Mouse (Mus musculus) adrenal gland, adult 8-10 months (tissue): ENCODE data around the gene Tgfbr2. TPM values are rescaled to one million over a fixed set of nuclear protein-coding genes. Genes with fewer than 3 reads are reported as not detected.

Experiments used
- DNase-seq: peaks from one replicate; pipeline ENCODE4 v3.0.0; 2022
- total RNA-seq, 4 experiments: library from RNA; stranded (reverse); gene quantifications; 2 replicates each; pipeline ENCODE4 v1.2.4; 2022

Gene Tgfbr2
- total RNA-seq, 4 experiments from 2014 or later: 73.2 to 118 (median 99.8) TPM

- DNase-seq: no peak
These were observed 18.3 kb upstream of the Tgfbr2 start for GRCm38 (mm10) chr9:116193535-116193881.

DNA sequence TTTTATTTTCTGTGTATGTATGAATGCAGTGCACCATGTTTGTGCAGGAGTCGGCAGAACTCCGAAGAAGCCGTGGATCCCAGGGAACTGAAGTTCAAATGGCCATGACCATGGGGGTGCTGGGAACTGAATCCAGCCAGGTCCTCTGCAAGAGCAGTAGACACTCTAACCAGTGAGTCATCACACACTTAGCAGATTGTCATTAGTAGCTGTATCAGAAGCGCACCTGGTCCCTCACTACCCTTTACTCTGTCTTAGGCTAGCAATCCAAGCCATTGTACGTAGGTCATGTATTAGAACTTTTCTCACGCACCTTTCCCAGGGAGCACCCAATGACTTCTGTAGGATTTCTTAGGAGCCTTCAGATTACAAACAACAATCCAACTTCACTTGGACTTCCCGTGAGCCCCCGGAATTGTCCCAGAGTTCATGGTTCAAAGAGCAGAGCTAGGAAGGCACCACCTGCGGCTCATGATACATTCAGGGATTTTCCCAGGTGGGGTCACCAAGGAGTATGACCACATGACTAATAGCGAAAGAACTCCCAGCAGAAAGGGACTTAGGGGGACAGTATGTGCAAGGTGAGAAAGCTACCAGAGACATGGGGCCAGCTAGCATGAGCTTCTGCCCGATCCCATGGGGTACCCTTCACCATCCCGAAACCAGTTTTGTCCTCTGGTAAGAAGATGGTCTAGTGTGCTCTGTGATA lies 17.8 kb upstream of the Tgfbr2 start:
- DNase-seq: no peak

- no peak for DNase-seq
These were observed 17.1 kb upstream of the Tgfbr2 start for GRCm38 (mm10) chr9:116192253-116192652.

GRCm38 (mm10) chr9:116189831-116190230 lies 14.7 kb upstream of the Tgfbr2 start:
- DNase-seq: no peak

DNA sequence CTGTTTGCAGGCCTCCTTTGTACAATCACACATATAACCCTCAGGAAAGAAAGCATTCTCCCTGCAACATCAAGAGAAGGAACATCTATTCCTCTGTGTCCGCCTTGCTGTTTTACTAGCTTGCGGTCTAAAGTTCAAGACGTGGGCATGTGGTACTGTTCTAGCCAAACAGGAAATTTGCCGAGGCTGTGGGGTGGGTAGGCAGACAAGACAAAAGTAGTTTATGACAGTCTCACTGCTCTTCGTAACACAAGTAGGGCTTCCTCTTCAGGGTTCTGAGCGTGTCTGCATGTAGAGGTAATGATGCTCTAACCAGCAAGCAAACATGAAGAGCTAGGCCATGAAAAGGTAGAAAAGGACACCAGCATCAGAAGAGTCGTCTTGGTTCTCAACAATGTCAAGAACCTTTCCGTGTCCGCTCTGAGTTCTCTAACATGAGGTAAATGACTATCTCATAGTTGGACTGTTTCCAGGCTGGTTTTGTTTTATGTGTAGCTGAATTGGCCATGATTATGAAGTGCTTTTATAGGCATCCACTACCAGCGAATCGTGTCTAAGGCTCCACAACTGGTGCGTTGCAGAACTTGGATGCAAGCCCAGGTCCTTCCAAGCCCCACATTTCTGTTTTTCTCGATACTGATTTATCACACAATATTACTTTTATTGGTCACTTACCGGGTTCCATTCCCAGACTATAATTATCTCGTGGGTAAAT lies 13.9 kb upstream of the Tgfbr2 start:
- DNase-seq: no peak

- DNase-seq: no peak
These were observed 12.1 kb upstream of the Tgfbr2 start for GRCm38 (mm10) chr9:116187181-116187731.

GRCm38 (mm10) chr9:116184903-116185302 lies 9.7 kb upstream of the Tgfbr2 start:
- DNase-seq: no peak

GRCm38 (mm10) chr9:116183035-116183434 lies 7.9 kb upstream of the Tgfbr2 start:
- DNase-seq: no peak

GRCm38 (mm10) chr9:116181608-116182007 lies 6.4 kb upstream of the Tgfbr2 start:
- no peak for DNase-seq

DNA sequence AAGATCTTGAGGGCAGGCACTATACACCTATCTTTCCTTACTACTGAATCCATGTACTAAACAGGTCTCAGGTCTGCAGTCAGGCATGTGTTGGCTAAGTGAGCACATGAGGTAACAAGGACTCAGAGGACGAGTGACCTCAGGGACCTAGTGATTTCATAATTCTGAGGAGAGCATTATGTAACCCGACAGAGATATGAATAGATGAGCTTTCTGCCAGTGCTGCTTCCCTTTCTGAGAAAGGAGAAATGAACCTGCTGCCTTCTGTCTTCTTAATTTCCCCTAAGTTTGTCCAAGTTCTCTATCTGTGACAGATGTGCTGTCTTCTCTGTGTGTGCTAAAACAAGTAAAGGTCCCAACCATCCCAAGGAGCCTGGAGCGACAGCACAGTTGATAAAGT lies 3.0 kb upstream of the Tgfbr2 start:
- peak; percentile 45 for DNase-seq

DNA sequence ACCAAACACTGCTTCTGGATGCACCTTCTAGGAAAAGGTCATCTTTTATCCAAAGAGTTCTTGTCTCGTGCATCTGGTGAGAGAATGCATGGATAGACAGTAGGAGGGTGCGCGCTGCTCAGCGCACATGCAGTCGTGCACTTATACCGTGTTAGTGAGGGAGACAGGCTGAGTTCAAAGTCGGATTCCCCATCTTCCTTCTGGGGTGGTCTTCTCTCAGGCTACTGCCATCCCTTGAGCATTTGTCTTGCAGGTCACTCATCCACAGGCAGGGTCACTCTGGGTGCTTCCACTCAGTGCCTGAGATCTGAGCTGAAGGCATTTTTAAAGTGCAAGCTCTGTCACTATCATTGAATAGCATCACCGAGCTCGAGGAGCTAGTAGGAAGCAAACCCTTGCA lies 1.9 kb upstream of the Tgfbr2 start:
- DNase-seq: no peak

DNA sequence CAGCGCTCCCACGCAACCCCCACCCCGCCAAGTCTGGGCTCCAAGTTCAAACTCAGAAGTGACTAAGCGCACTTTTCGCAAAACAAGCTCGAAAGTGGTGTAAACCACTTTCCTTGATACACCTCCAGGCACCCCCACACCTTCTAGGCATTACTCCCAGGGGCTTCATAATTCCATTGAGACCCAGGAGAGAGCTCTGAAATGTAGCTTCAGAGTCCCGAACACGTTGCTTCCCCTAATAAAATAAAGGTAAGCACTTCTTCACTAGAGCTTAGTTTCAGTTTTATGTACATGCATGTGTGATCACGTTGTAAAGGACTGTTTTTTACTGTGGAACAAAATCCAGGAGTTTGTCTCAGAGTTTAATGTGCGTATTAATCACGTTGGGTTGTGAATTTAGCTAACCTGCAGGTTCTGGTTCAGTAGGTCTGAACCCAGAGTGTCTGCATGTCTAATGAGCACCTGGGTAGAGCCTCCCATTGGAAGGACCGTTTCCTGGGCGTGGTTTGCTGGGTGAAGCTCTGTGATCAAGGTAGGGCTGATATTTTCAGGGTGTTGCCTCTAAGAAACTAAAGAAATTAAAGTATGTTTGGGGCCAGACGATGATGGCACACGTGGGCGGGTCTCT lies 442 bp upstream of the Tgfbr2 start:
- DNase-seq: peak; percentile 47

- no peak for DNase-seq
These were observed 1.5 kb downstream of the Tgfbr2 start for GRCm38 (mm10) chr9:116173473-116174170.

- DNase-seq: no peak
These were observed 2.1 kb downstream of the Tgfbr2 start for GRCm38 (mm10) chr9:116173059-116173458.

DNA sequence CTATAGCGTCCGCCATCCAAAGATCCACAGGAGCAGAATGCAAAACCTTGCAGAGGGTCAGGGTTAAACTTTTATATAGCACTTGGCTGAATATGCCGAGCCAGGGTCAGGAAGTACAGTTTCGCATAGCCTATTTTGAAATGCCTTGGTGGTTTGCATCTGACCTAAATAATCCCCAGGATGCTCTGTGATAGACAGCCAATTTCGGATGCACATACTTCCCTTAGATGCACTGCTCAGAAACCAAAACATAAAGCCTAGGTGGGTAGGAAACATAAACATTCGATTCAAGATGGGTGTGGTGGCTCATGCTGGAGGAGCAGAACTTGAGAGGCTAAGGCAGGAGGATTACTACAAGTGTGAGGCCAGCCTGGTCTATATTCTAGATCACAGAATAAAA lies 6.1 kb downstream of the Tgfbr2 start:
- DNase-seq: no peak

DNA sequence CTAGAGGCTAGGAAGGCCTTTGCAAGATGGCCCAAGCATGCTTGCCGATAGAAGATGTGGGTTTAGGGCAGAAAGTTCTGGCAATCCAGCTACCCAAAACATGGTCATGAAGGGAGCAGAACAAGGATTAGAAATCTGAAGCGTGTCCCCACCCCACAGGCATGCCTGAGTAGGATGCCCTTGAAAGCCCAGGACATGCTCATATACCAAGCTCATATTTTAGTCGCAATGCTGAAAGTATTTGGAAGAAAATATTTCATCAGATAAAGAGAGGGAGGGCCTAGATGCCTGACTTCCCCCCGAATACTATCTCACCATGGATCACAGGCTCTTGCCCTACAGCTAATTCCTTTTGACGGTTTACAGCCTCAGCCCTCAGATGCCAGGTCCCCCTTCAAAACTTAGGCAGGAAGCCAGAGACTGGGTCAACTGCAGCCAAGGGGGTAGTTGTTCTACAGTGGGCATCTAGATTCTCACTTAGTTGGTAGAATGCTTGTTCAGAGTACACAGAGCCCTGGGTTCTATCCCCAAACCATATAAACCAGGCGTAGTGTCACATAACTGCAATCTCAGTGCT lies 7.8 kb downstream of the Tgfbr2 start:
- DNase-seq: no peak

GRCm38 (mm10) chr9:116166363-116166762 lies 8.8 kb downstream of the Tgfbr2 start:
- no peak for DNase-seq

DNA sequence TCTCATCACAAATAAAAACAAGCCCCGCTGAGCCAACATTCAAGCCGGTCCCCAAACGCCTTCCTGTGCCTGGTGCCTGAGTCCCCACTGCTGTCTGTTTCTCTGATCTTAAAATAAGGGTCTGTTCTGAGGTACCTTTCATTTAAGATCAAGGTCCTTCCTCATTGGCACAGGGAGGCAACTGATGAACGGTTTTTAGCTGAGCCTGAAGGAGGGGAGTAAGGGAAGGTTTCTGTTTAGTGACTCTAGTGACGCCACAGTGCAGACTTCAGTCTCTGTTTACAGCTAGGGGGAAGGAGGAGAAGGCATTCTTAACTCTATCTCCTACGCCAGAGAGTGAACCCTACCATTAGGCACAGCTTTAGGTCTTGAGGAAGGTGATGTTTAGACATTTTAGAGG lies 11.3 kb downstream of the Tgfbr2 start:
- no peak for DNase-seq

DNA sequence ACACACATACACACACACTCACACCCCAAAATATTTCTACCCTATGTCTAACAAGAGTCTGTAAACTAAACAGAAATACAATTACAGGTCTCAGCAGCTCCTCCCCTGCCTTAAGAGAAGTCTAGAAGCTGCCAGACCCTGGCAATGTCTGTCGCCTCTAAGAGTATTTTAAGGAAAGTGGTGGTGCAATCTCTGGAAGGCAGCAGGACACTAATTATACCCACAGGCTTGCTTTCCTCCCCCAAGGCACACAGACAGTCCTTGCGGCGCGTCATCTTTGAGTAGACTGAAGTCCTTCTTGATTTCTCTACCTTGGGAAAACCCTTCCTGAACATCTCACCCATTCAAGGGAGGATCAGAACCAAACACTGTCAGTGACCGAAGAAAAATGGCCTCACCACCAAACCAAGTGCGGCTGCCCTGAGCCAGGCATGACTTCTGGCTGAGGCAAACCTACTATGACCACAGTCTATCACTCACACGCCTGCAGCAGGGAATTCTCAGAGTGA lies 12.2 kb downstream of the Tgfbr2 start:
- DNase-seq: no peak

DNA sequence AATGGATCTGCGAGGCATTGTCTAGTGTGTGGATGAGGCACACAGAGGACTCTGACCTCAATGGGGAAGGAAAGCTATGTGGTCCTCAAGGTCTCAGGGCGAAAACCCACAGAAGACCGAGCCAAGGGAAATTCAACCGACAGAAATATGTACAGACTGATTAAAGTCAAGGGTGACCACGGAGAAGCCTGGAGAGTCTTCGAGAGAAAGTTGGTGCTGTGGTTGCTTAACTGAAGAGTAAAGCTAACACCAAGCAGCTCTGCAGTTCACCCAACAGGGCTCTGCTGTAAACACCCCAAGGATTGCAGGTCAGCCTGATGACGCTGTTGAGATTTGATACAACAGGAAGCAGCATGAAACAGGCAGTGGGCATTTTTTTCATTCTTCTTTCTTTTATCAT lies 14.3 kb downstream of the Tgfbr2 start:
- DNase-seq: no peak

- no peak for DNase-seq
These were observed 15.1 kb downstream of the Tgfbr2 start for GRCm38 (mm10) chr9:116160067-116160466.

DNA sequence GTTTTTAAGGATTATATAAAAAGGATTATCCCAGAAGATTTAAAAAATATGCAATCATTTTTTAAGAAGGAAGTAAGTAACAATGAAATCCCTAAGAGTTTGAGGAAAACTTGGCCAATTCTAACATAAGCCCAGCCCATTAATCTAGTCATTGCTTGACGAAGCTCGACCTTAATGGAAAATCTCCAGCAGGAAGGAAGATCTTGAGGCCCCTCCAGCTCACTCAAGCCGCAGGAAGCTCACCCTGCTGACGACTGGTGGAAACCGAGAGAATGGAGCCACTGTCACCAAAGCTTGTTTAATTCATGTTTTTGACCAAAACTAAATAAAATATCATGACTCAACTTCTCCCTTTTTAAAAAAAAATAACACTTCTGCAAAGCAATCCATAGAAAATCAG lies 18.7 kb downstream of the Tgfbr2 start:
- no peak for DNase-seq
